Mouse (Mus musculus): ENCODE measurements around the gene Vps45. TPM values are rescaled to one million over a fixed set of nuclear protein-coding genes. Genes with fewer than 3 reads are reported as not detected.

Gene Vps45
- polyA plus RNA-seq, 1 experiment, result 14.2 TPM

DNA sequence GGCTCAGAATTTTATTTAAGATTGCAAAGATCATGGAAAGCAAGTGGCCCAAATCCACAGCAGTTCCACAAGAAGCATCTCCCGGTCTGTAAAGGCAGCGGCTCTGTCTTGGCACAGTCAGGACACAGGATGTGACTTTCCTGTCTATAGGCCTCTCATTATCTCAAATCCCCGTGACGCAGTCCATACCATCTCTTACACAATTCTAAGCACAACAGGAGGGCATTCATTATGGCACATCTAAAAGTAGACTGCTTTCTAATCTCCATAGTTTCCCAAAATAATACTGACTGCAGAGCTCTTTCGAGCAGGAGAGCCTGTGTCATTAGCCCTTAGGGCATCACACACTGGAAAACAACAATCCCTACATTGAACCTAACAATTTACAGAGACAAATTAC is 45.5 kb downstream of the Vps45 start:
- Histone ChIP-seq H3K4me3 (ENCODE audit: low read depth, low read length) (no peak overlapping the region), H3K27me3 (ENCODE audit: control insufficient read depth, insufficient read depth, low read length, poor library complexity, severe bottlenecking) (no peaks in the 10 kb centered on the region), H3K36me3 (ENCODE audit: control insufficient read depth, insufficient read depth, low read length, poor library complexity, severe bottlenecking) (no peaks in the 10 kb centered on the region), H3K9me3 (replicated peaks; ENCODE audit: control insufficient read depth, insufficient read depth, low read length, poor library complexity, severe bottlenecking) (no peaks in the 10 kb centered on the region), H3K27ac (ENCODE audit: insufficient read depth, low read length) (no peak overlapping the region), H3K9ac (ENCODE audit: low read depth, poor library complexity, severe bottlenecking) (no peak overlapping the region), H3K4me1 (ENCODE audit: control insufficient read depth, insufficient read depth, low read length) (no peaks in the 10 kb centered on the region)
- no peak for TF ChIP-seq CTCF (IDR thresholded peaks at IDR 0.05; ENCODE audit: low read depth, low read length)
- TF ChIP-seq POLR2A (IDR thresholded peaks at IDR 0.05; ENCODE audit: insufficient read depth, low read length), result no peak
- TF ChIP-seq EP300 (IDR thresholded peaks at IDR 0.05; ENCODE audit: insufficient read depth, low read depth, low read length), result no peak

DNA sequence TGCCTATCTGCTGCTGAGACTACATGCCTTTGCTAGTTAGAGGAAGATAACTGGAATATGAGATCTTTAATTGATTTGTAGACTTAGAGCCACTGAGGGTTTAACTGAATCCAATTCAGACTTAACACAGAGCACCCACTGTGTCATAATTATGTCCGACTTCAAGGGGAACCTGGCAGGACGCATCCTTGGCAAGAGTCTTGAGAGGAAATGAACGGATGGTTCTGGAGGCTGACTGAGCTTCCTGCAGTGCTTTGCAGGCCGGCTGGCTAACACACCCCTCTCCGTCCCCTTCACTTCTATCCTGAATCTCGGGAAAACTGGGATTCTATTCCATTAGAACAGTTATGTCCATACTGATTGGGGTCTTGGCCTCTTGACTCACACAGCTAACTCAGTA is 49.8 kb downstream of the Vps45 start:
- Histone ChIP-seq H3K9ac (ENCODE audit: low read depth, poor library complexity, severe bottlenecking) (no peak overlapping the region), H3K27me3 (ENCODE audit: control insufficient read depth, insufficient read depth, low read length, poor library complexity, severe bottlenecking) (no peaks in the 10 kb centered on the region), H3K27ac (ENCODE audit: insufficient read depth, low read length) (no peak overlapping the region), H3K4me3 (ENCODE audit: low read depth, low read length) (no peak overlapping the region), H3K4me1 (ENCODE audit: control insufficient read depth, insufficient read depth, low read length) (no peaks in the 10 kb centered on the region), H3K9me3 (replicated peaks; ENCODE audit: control insufficient read depth, insufficient read depth, low read length, poor library complexity, severe bottlenecking) (no peaks in the 10 kb centered on the region), H3K36me3 (ENCODE audit: control insufficient read depth, insufficient read depth, low read length, poor library complexity, severe bottlenecking) (no peaks in the 10 kb centered on the region; the same call in 1 of the 2 replicates)
- TF ChIP-seq EP300 (IDR thresholded peaks at IDR 0.05; ENCODE audit: insufficient read depth, low read depth, low read length), result no peak
- TF ChIP-seq CTCF (IDR thresholded peaks at IDR 0.05; ENCODE audit: low read depth, low read length), result no peak
- no peak for TF ChIP-seq POLR2A (IDR thresholded peaks at IDR 0.05; ENCODE audit: insufficient read depth, low read length)

DNA sequence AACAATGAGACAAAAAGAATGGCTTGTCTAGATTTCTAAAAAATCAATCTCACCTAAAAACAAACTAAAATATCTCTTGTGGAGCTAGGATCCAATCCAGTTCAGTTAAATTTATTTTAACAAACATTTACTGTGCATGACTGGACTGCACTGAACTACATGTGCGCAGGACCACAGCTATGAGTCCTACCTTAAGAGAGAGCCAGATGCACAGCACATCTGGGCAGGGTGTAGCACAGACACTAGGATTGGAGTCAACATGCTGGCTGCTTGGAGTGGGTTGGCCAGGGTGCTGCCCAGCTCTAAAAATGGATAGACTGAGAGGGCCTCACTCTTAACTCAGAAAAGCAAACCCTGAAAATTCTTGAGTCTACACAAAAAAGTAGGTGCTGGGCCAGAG is 56.7 kb downstream of the Vps45 start:
- Histone ChIP-seq H3K9me3 (replicated peaks; ENCODE audit: control insufficient read depth, insufficient read depth, low read length, poor library complexity, severe bottlenecking) (no peaks in the 10 kb centered on the region), H3K4me3 (ENCODE audit: low read depth, low read length) (no peak overlapping the region), H3K27me3 (ENCODE audit: control insufficient read depth, insufficient read depth, low read length, poor library complexity, severe bottlenecking) (no peaks in the 10 kb centered on the region), H3K9ac (ENCODE audit: low read depth, poor library complexity, severe bottlenecking) (no peak overlapping the region), H3K36me3 (ENCODE audit: control insufficient read depth, insufficient read depth, low read length, poor library complexity, severe bottlenecking) (no peaks in the 10 kb centered on the region), H3K4me1 (ENCODE audit: control insufficient read depth, insufficient read depth, low read length) (no peaks in the 10 kb centered on the region), H3K27ac (ENCODE audit: insufficient read depth, low read length) (no peak overlapping the region)
- TF ChIP-seq POLR2A (IDR thresholded peaks at IDR 0.05; ENCODE audit: insufficient read depth, low read length) (no peak), EP300 (IDR thresholded peaks at IDR 0.05; ENCODE audit: insufficient read depth, low read depth, low read length) (no peak), CTCF (IDR thresholded peaks at IDR 0.05; ENCODE audit: low read depth, low read length) (no peak)

- H3K27me3 ChIP-seq (ENCODE audit: control insufficient read depth, insufficient read depth, low read length, poor library complexity, severe bottlenecking), result peaks cover 3% of the 10 kb centered on the region; the same call in 1 of the 2 replicates
- H3K9ac ChIP-seq (ENCODE audit: low read depth, poor library complexity, severe bottlenecking), result no peak overlapping the region
- no peak for TF ChIP-seq CTCF (IDR thresholded peaks at IDR 0.05; ENCODE audit: low read depth, low read length)
- no peak for TF ChIP-seq POLR2A (IDR thresholded peaks at IDR 0.05; ENCODE audit: insufficient read depth, low read length)
- no peak for TF ChIP-seq EP300 (IDR thresholded peaks at IDR 0.05; ENCODE audit: insufficient read depth, low read depth, low read length)
- H3K4me3 ChIP-seq (ENCODE audit: low read depth, low read length), result no peak overlapping the region
- H3K4me1 ChIP-seq (ENCODE audit: control insufficient read depth, insufficient read depth, low read length), result no peaks in the 10 kb centered on the region
- H3K27ac ChIP-seq (ENCODE audit: insufficient read depth, low read length), result no peak overlapping the region
- H3K36me3 ChIP-seq (ENCODE audit: control insufficient read depth, insufficient read depth, low read length, poor library complexity, severe bottlenecking), result no peaks in the 10 kb centered on the region
- H3K9me3 ChIP-seq (replicated peaks; ENCODE audit: control insufficient read depth, insufficient read depth, low read length, poor library complexity, severe bottlenecking), result no peaks in the 10 kb centered on the region
Observed at GRCm38 (mm10) chr3:96000921-96001501, 57.3 kb downstream of the Vps45 start.

DNA sequence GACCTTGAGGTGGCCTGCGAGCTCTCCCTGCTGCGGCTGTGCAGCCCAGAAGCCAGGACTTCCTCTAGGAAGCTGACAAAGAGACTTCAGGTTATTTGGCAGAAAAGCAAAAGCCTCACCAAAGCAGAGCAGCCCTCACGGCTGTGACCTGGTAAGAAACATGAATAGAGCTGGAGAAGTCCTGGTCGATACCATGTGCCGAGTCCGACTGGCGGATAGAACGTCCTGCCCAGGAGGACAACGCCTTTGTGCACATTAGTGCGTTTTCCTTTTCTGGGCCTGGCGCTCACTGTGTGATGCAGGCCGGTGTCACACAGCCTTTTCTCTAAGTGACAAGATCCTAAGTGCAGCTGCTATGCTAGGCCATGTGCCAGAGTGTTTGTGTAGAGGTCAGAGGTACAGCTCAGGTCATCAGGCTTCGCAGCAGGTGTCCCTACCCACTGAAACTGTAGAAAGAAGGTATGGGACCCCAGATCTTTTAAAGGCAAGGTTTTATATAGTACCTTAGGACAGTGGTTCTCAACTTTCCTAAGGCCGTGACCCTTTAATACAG is 58.1 kb downstream of the Vps45 start:
- Histone ChIP-seq H3K27ac (ENCODE audit: insufficient read depth, low read length) (no peak overlapping the region), H3K4me3 (ENCODE audit: low read depth, low read length) (no peak overlapping the region), H3K4me1 (ENCODE audit: control insufficient read depth, insufficient read depth, low read length) (no peaks in the 10 kb centered on the region), H3K9me3 (replicated peaks; ENCODE audit: control insufficient read depth, insufficient read depth, low read length, poor library complexity, severe bottlenecking) (no peaks in the 10 kb centered on the region), H3K27me3 (ENCODE audit: control insufficient read depth, insufficient read depth, low read length, poor library complexity, severe bottlenecking) (peaks cover 3% of the 10 kb centered on the region), H3K9ac (ENCODE audit: low read depth, poor library complexity, severe bottlenecking) (no peak overlapping the region), H3K36me3 (ENCODE audit: control insufficient read depth, insufficient read depth, low read length, poor library complexity, severe bottlenecking) (no peaks in the 10 kb centered on the region)
- TF ChIP-seq CTCF (IDR thresholded peaks at IDR 0.05; ENCODE audit: low read depth, low read length), result no peak

DNA sequence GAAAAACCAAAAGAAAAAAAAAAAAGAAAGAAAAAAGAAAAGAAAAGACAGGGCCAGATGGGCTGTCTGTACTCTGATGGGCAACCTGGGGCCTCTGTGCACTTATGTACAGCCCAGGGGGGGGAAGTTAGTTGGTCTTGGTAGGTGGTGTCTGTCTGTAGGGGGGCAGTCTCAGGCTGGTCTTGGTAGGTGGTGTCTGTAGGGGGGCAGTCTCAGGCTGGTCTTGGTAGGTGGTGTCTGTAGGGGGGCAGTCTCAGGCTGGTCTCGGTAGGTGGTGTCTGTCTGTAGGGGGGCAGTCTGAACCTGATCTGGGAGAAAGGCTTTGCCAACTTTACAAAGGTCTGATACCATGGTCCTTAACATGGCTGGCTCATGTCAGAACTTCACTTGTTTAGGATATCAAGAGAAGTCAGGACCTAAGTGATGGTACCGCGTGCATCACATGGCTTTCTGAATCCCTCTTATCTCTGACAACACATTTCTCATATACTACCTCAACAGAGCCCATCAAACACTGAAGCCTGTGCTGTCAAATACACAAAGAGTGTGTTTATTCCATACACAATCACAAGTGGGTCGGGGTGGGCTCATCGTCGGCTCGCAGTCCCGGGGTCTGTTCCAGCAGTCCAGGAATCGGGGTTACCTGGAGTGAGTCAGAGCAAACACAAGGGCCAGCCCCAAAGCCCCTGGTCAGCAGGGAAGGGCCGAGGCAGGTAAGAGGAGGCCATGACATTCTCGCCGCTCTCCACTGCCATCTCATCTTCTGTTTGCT is 58.8 kb downstream of the Vps45 start:
- TF ChIP-seq POLR2A (IDR thresholded peaks at IDR 0.05; ENCODE audit: insufficient read depth, low read length) (no peak), EP300 (IDR thresholded peaks at IDR 0.05; ENCODE audit: insufficient read depth, low read depth, low read length) (no peak), CTCF (IDR thresholded peaks at IDR 0.05; ENCODE audit: low read depth, low read length) (no peak)
- Histone ChIP-seq H3K4me3 (ENCODE audit: low read depth, low read length) (no peak overlapping the region), H3K9me3 (replicated peaks; ENCODE audit: control insufficient read depth, insufficient read depth, low read length, poor library complexity, severe bottlenecking) (no peaks in the 10 kb centered on the region), H3K27ac (ENCODE audit: insufficient read depth, low read length) (no peak overlapping the region), H3K27me3 (ENCODE audit: control insufficient read depth, insufficient read depth, low read length, poor library complexity, severe bottlenecking) (peaks cover 5% of the 10 kb centered on the region), H3K9ac (ENCODE audit: low read depth, poor library complexity, severe bottlenecking) (no peak overlapping the region), H3K36me3 (ENCODE audit: control insufficient read depth, insufficient read depth, low read length, poor library complexity, severe bottlenecking) (no peaks in the 10 kb centered on the region), H3K4me1 (ENCODE audit: control insufficient read depth, insufficient read depth, low read length) (no peaks in the 10 kb centered on the region)

Measured in ES-Bruce4 (cell line).